Mouse (Mus musculus): Measurements from ENCODE around the gene Agps. TPM values are rescaled to one million over a fixed set of nuclear protein-coding genes. Genes with fewer than 3 reads are reported as not detected.
"Not testable (repeated sequence)": the region's sequence is repeated elsewhere in the genome, so short reads cannot be mapped to it uniquely, and the experiment has no call there.

The Agps gene
- polyA plus RNA-seq, 1 experiment from 2014 or later, result 37.9 TPM

GRCm38 (mm10) chr2:75900281-75900680 is 68.3 kb downstream of the Agps start:
- Histone ChIP-seq H3K36me3 (peaks cover 27% of the 10 kb centered on the region), H3K4me1 (no peaks in the 10 kb centered on the region), H3K4me3 (no peak overlapping the region), H3K9me3 (peaks cover 6% of the 10 kb centered on the region; the same call in 1 of the 2 replicates), H3K27ac (no peak overlapping the region), H3K4me2 (replicated peaks) (no peak overlapping the region), H3K27me3 (no peaks in the 10 kb centered on the region), H3K9ac (no peak overlapping the region)
- no peak for ATAC-seq (ENCODE audit: low FRiP score, low read depth)
- 79% methylated on average over 1 of the region's 1 CpGs for WGBS

GRCm38 (mm10) chr2:75901869-75902268 is 69.9 kb downstream of the Agps start:
- H3K4me1 ChIP-seq, result no peaks in the 10 kb centered on the region
- H3K4me2 ChIP-seq (replicated peaks), result no peak overlapping the region
- no peak overlapping the region for H3K27ac ChIP-seq
- H3K27me3 ChIP-seq, result no peaks in the 10 kb centered on the region
- 85% methylated on average over 9 of the region's 9 CpGs for WGBS
- H3K9me3 ChIP-seq, result peaks cover 6% of the 10 kb centered on the region; the same call in 1 of the 2 replicates
- no peak overlapping the region for H3K9ac ChIP-seq
- ATAC-seq (ENCODE audit: low FRiP score, low read depth), result no peak
- peaks cover 31% of the 10 kb centered on the region for H3K36me3 ChIP-seq
- no peak overlapping the region for H3K4me3 ChIP-seq

- no peak overlapping the region for H3K4me3 ChIP-seq
- no peaks in the 10 kb centered on the region for H3K4me1 ChIP-seq
- no peak overlapping the region for H3K4me2 ChIP-seq (replicated peaks)
- H3K36me3 ChIP-seq, result peaks cover 23% of the 10 kb centered on the region
- ATAC-seq (ENCODE audit: low FRiP score, low read depth), result no peak
- no peak overlapping the region for H3K27ac ChIP-seq
- H3K27me3 ChIP-seq, result no peaks in the 10 kb centered on the region
- no peak overlapping the region for H3K9ac ChIP-seq
- H3K9me3 ChIP-seq, result no peaks in the 10 kb centered on the region
- 63% methylated on average over 1 of the region's 1 CpGs for WGBS
Measured at GRCm38 (mm10) chr2:75907142-75907541, 75.2 kb downstream of the Agps start.

DNA sequence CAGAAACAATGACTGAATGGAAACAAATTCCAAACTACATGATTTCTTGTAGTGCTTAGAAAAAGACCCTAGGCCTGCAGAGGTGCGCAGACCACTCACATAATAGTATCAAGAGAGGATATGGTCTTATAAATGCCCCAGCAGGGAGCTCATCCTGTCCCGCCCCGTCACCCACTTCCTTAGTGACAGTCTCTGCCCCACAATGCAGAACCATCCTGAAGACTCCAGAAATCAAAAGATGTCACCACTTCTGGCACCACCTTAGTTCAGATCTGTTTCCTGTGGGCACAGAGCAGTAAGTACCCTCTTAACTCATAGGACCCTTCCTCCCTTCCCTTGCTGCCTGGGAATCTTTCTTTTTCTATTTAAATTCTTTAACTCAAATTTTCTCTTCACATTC is 83.1 kb downstream of the Agps start:
- WGBS, result 89% methylated on average over 3 of the region's 3 CpGs
- H3K4me3 ChIP-seq, result no peak overlapping the region
- H3K9me3 ChIP-seq, result no peaks in the 10 kb centered on the region
- H3K27me3 ChIP-seq, result no peaks in the 10 kb centered on the region
- H3K4me2 ChIP-seq (replicated peaks), result no peak overlapping the region
- H3K9ac ChIP-seq, result no peak overlapping the region
- H3K36me3 ChIP-seq, result peaks cover 18% of the 10 kb centered on the region
- no peak overlapping the region for H3K27ac ChIP-seq
- ATAC-seq (ENCODE audit: low FRiP score, low read depth), result no peak
- no peaks in the 10 kb centered on the region for H3K4me1 ChIP-seq

DNA sequence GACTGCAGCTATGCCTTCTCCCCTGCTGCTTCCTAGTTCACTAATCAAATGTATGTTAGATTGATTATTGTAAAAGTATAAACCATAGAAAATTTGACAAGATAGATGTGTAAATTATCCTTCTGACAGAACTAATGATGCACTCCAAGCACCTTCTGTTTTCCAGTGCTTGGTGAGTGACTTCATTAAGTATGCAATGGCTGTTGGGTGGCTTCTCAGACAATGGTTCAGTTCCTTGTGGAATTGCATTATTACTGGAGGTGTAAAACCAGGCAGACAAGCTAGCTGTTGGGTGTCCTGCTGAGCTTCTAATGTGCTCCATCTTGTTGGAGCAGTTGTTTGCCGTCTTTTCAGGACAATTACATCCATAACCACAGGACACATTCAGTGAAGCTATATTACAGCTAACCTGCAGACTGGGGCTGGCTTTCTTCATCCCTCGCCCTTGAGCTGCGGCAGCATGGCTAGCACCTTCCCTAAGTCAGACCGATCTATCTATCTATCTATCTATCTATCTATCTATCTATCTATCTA is 91.9 kb downstream of the Agps start:
- no peaks in the 10 kb centered on the region for H3K9me3 ChIP-seq
- H3K4me2 ChIP-seq (replicated peaks), result no peak overlapping the region
- H3K4me1 ChIP-seq, result no peaks in the 10 kb centered on the region
- H3K4me3 ChIP-seq, result no peak overlapping the region
- no peak overlapping the region for H3K9ac ChIP-seq
- H3K27ac ChIP-seq, result no peak overlapping the region
- no peak for ATAC-seq (ENCODE audit: low FRiP score, low read depth)
- no peaks in the 10 kb centered on the region for H3K27me3 ChIP-seq
- H3K36me3 ChIP-seq, result peaks cover 18% of the 10 kb centered on the region; the same call in 1 of the 2 replicates
- 69% methylated on average over 4 of the region's 4 CpGs for WGBS

GRCm38 (mm10) chr2:75926061-75926460 is 94.1 kb downstream of the Agps start:
- Histone ChIP-seq H3K9me3 (no peaks in the 10 kb centered on the region), H3K27me3 (no peaks in the 10 kb centered on the region), H3K36me3 (peaks cover 18% of the 10 kb centered on the region; the same call in 1 of the 2 replicates), H3K4me1 (no peaks in the 10 kb centered on the region; the same call in 1 of the 2 replicates), H3K4me2 (replicated peaks) (no peak overlapping the region), H3K4me3 (no peak overlapping the region), H3K27ac (no peak overlapping the region), H3K9ac (no peak overlapping the region)
- WGBS, result 70% methylated on average over 5 of the region's 5 CpGs
- no peak for ATAC-seq (ENCODE audit: low FRiP score, low read depth)

GRCm38 (mm10) chr2:75928011-75928410 is 96.0 kb downstream of the Agps start:
- H3K36me3 ChIP-seq, result peaks cover 27% of the 10 kb centered on the region
- H3K27ac ChIP-seq, result no peak overlapping the region
- H3K4me2 ChIP-seq (replicated peaks), result no peak overlapping the region
- H3K4me3 ChIP-seq, result no peak overlapping the region
- H3K9me3 ChIP-seq, result no peaks in the 10 kb centered on the region
- 92% methylated on average over 3 of the region's 3 CpGs for WGBS
- no peaks in the 10 kb centered on the region for H3K27me3 ChIP-seq
- ATAC-seq (ENCODE audit: low FRiP score, low read depth), result no peak
- peaks cover 12% of the 10 kb centered on the region for H3K4me1 ChIP-seq
- no peak overlapping the region for H3K9ac ChIP-seq

GRCm38 (mm10) chr2:75929141-75929540 is 97.2 kb downstream of the Agps start:
- no peaks in the 10 kb centered on the region for H3K9me3 ChIP-seq
- no peak for ATAC-seq (ENCODE audit: low FRiP score, low read depth)
- no peak overlapping the region for H3K27ac ChIP-seq
- H3K27me3 ChIP-seq, result no peaks in the 10 kb centered on the region
- H3K36me3 ChIP-seq, result peaks cover 27% of the 10 kb centered on the region
- no peak overlapping the region for H3K9ac ChIP-seq
- H3K4me1 ChIP-seq, result peaks cover 22% of the 10 kb centered on the region
- WGBS, result 95% methylated on average over 2 of the region's 2 CpGs
- no peak overlapping the region for H3K4me2 ChIP-seq (replicated peaks)
- no peak overlapping the region for H3K4me3 ChIP-seq

DNA sequence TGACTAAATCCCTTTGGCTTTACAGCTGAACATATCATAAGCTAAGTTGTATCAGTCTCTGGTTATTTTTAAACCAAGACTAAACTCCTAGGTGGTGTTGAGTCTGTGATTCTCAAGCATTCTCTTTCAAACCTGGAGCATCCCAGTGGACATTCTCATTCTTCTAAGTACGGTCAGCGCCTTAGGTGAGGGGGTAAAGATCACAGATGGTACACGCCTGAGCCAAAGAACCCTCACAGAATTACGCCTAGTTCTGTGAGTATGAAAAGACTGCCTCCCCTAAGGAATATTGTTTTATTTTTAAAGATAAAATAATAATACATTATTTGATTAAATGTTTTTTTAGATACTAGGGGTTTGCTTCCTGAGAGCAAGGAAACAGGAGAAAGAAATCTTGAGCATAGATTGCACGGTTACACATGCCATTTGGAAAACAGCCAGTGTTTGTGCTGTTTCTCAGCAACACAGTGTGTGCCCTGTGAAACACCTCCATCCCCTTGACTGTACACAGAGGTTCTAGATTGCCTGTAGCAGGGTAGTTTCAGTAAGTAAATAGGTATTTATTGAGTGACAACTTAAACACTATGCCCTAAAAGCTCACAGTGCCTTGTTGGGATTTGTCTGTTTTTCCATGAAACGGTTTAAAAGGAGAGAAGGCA is 97.9 kb downstream of the Agps start:
- peaks cover 27% of the 10 kb centered on the region for H3K36me3 ChIP-seq
- no peak for ATAC-seq (ENCODE audit: low FRiP score, low read depth)
- WGBS, result 82% methylated on average over 6 of the region's 6 CpGs
- H3K4me2 ChIP-seq (replicated peaks), result no peak overlapping the region
- H3K27ac ChIP-seq, result no peak overlapping the region
- peaks cover 28% of the 10 kb centered on the region for H3K4me1 ChIP-seq
- H3K9ac ChIP-seq, result no peak overlapping the region
- no peaks in the 10 kb centered on the region for H3K27me3 ChIP-seq
- no peak overlapping the region for H3K4me3 ChIP-seq
- no peaks in the 10 kb centered on the region for H3K9me3 ChIP-seq

GRCm38 (mm10) chr2:75930941-75931340 is 99.0 kb downstream of the Agps start:
- no peak overlapping the region for H3K4me3 ChIP-seq
- WGBS, result 87% methylated on average over 2 of the region's 2 CpGs
- H3K27ac ChIP-seq, result no peak overlapping the region

DNA sequence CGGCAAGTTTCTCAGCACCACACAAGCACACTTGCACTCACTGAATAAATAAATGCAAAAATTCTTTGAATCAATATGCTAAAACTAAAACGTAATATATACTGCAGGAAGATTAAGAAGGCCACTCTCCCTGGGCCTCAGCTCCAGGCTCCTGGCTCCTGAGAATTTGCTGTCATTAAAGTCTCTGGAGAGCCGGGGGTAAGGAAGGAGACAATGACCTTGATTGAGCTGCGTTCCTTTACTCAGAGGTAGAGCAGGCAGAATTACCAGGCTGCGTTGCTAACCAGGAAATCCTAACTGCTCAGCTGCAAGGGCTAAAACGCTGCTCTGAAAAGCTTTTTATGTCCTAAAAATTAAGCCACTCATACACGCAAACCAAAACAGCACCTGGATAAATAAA is 101.6 kb downstream of the Agps start:
- Histone ChIP-seq H3K9ac (no peak overlapping the region), H3K27ac (peak overlapping the region; percentile 66; the same call in 1 of the 2 replicates), H3K9me3 (no peaks in the 10 kb centered on the region), H3K4me2 (replicated peaks) (no peak overlapping the region), H3K4me3 (no peak overlapping the region), H3K27me3 (no peaks in the 10 kb centered on the region), H3K36me3 (peaks cover 9% of the 10 kb centered on the region), H3K4me1 (peaks cover 33% of the 10 kb centered on the region)
- peak; percentile 21 for ATAC-seq (ENCODE audit: low FRiP score, low read depth)
- 24% methylated on average over 7 of the region's 7 CpGs for WGBS

More at GRCm38 (mm10) chr2:75930941-75931340, 99.0 kb downstream of the Agps start:
- Histone ChIP-seq H3K4me1 (peaks cover 30% of the 10 kb centered on the region), H3K4me2 (replicated peaks) (no peak overlapping the region), H3K9me3 (no peaks in the 10 kb centered on the region), H3K27me3 (no peaks in the 10 kb centered on the region), H3K36me3 (peaks cover 23% of the 10 kb centered on the region), H3K9ac (no peak overlapping the region)
- no peak for ATAC-seq (ENCODE audit: low FRiP score, low read depth)

- not testable (repeated sequence) for H3K36me3 ChIP-seq; H3K27me3 ChIP-seq; H3K4me3 ChIP-seq; H3K9me3 ChIP-seq; H3K4me2 ChIP-seq (replicated peaks); ATAC-seq (ENCODE audit: low FRiP score, low read depth); H3K27ac ChIP-seq; H3K9ac ChIP-seq
- WGBS, result 89% methylated on average over 2 of the region's 2 CpGs
- peaks cover 37% of the 10 kb centered on the region for H3K4me1 ChIP-seq
Measured at GRCm38 (mm10) chr2:75936685-75937084, 104.7 kb downstream of the Agps start.

Data from limb, embryonic 13.5 days (tissue).